Mouse (Mus musculus): ENCODE results near the gene Homer3.

Homer3 gene

DNA sequence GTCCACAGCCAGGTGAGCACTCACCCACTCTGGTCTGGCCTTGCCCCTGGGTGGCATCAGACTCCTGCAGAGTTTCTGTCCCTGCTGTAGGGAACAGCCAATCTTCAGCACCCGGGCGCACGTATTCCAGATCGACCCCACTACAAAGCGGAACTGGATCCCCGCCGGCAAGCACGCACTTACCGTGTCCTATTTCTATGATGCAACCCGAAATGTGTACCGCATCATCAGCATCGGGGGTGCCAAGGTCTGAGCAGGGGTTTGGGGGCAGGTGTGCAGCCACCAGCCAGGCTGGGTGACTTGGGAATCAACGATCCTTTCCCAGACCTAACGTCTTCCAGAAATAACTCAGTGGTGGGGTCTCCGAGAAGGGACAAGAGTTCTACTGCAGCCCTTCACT is 2.7 kb downstream of the Homer3 start:
- no peak for DNase-seq

DNA sequence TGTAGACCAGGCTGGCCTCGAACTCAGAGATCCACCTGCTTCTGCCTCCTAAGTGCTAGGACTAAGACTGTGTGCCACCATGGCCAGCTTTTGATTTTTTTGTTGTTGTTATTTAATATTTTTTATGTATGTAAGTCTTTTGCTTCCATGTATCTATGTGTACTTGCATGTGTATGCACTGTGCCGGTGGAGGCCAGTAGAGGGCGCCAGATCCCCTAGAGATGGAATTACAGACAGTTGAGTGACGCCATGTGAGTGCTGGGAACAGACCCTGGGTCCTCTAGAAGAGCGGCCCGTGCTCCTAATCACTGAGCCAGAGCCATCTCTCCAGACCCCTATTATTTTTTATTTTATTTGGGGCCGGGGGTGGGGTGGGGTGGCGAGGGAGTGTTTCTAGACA is 4.1 kb downstream of the Homer3 start:
- peak; percentile 64 for DNase-seq

DNA sequence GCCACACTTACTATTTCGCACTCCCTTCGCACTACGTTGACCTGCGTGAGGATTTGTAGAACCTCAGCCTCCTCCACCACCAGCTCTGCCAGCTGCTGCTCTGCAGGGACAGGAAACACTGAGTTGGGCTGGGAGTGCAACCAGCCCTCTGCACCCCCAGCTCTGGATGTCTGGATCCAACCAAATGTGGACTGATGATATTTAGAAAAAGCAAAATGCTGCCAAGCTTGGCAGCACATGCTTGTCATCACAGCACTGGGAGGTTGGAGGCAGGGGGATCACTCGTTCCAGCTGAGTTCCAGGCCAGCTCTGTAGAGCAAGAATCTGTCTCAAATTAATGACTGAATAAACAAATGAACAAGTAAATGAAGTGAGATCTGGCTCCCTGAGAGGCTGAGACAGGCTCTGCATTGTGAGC is 11.4 kb downstream of the Homer3 start:
- no peak for DNase-seq

DNA sequence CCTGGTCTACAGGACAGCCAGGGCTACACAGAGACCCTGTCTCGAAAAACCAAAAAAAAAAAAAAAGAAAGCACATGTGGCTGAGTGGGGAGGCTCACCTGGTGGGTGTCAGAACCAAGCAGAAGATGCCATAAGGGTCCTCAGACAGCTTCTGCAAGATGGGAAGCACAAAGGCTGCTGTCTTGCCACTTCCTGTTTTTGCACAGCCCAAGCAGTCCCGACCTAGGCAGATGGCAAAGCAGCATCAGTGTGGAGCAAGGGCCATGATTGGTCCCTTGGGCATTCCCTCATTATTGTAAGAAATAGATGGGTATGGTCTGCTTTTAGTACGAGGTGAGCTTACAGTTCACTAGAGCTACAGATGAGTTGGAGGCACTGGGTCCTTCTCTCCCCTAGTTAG is 18.3 kb downstream of the Homer3 start:
- no peak for DNase-seq

DNA sequence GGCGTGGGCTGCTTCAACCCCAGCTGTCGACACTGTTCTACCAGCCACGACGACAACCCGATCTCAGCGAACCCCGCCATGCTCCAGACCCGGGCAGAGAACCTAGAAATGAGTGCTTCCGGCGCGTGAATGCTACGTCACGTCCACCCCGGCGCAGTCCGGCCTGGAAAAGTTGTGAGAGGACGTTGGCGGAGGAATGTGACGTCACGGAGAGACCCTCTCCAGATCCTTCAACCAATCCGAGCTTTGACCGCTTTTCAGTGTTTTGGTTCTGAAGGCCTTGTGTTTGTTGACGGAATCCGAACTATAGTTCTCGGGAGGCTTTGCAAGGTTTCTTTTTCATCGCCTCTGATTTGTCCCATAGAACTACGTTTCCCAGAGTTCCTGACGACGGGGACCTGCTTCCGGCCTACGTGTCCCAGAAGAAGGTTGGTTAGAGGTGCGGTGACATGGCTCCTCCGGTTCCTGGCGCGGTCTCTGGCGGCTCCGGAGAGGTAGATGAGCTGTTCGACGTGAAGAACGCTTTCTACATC is 19.8 kb downstream of the Homer3 start, which contains the start of the genes Ddx49 and Cope:
Ddx49 (minus strand) TSS at position 132 of the 533 bp plus-strand sequence.
Cope (plus strand) TSS at position 161 of the 533 bp plus-strand sequence.
- DNase-seq: peak; percentile 94

DNA sequence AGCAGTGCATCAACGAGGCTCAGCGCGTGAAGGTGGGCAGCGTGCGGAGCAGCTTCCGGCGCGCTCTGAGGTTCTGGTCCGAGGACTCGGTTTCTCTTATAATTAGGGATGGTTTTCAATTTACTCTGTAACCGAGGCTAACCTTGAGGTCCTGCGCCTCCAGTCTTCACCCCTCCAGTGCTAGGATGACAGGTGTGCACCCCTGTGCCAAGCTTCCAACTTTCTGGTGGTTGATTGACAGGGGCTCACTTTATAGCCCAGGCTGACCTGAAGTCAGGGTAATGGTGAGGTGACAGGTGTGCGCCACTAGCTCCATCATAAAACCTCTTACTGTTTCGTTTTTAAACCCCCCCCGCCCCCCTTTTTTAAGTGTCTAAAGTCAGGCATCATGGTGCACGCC is 20.3 kb downstream of the Homer3 start:
- DNase-seq: no peak

DNA sequence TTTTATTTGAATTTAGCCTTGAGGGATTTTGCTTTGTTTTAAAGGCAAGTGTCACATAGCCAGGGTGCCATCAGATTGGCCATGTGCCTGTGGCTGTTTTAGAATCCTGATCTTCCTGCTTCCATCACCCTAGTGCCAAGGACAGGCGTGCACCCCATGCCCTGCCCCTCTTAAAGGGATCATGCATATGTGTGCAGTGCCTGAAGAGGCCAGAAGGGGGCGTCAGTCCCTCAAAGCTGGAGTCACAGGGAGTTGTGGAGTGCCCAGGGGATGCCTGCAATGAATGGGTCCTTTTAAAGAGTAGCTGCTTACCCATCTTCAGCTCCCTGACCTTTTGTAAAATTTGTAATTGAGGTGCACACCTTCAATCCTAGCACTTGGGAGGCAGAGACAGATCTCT is 26.7 kb downstream of the Homer3 start:
- peak; percentile 58 for DNase-seq

DNA sequence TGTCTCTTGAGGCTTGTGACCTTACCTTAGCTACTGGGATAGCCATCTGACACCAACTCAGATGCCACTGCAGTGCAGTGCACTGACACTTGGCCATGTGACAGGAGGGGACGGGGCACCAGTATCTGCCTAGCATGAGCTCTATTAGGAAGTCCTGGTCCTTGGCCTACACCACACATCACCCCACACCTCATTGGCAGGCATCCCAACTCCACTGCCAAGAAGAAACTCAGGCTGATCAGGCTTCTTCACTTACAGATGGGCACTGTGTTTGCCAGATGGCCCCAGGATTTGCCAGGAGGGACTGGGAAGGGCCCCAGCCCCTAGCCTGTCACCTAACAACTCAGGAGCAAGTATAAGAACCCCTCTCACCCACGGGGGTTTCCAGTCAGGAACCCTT is 30.8 kb downstream of the Homer3 start:
- no peak for DNase-seq

DNA sequence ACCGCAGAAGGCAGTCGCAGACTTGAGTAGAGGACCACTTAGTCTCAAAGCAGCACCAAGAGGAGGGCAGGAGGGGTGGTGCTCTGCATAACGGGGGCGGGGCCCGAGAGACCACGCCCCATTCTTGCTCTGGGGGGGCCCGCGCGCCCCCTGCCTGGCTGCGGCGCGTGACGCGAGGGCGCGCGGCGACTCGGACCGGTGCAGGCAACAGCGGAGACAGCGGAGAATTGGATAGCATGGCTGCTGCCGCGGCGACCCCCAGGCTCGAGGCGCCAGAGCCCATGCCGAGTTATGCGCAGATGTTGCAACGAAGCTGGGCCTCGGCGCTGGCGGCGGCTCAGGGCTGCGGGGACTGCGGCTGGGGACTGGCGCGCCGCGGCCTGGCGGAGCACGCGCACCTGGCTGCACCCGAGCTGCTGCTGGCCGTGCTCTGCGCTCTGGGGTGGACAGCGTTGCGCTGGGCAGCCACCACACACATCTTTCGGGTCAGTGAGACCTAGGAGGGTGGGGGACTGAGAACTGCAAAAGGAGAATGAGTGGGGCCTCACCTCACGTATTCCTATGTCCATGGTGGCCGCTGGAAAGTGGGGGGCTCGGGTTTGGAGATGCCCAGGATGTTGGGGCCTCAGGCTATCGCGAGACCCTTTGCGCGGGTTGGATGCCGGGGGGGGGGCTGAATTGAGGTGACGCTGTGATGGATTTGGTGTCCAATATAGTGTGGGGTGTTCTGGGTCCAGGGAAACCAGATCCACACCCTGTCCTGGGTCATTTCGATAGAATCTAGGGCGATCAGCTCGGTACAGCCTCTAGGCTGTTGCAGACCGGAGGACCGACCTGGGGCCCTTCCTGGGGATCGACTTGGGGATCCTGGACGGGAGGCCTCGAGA is 33.2 kb downstream of the Homer3 start, which contains the start of gene Cers1:
Cers1 (plus strand) TSS at position 152 of the 887 bp plus-strand sequence.
- peak; percentile 81 for DNase-seq

DNA sequence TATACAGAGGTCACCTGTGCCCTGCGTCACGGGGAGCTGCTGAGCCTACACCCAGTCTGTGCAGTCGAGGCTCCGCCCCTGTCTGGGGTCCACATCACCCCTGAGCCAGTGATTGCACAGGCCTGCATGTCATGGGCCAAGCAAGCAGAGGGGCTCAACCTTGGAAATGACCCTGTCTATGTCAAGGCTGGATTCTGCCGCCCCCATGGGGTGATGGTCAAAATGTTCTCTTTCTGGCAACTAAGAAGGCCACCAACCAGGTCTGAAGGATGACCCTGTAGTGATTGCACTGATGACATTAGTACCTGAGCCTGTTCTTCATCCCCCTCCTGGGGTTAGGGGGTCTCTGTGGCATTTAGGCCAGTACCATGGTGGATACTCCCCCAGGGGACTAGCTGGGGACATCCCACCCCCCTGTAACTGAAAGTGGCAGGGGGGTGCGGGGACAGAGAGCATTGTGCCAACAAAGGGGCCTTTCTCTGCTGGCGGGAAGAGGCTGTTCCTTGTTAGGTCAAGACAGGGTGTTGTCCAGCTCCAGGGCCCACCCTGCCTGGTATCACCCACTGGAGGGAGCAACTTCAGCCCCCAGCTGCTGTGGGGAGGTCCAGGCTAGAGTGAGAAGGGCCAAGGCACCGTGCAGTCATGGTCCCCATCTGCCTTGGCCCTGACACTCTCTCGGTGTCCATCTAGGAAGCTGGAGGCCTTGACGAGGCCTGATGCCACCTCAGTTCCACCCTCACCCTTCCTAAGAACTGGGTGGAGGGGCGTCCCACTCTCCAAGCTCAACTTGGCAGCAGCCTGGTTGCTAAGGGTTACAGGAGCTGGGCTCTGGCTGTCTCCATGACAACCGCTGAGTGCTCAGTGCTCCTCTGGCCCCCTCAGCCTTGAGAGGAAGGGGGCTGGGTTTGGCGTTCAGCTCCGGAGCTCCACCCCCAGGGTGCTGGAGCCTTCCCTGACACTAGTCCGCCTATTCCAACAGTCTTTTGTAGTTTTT is 34.2 kb downstream of the Homer3 start:
- no peak for DNase-seq

DNA sequence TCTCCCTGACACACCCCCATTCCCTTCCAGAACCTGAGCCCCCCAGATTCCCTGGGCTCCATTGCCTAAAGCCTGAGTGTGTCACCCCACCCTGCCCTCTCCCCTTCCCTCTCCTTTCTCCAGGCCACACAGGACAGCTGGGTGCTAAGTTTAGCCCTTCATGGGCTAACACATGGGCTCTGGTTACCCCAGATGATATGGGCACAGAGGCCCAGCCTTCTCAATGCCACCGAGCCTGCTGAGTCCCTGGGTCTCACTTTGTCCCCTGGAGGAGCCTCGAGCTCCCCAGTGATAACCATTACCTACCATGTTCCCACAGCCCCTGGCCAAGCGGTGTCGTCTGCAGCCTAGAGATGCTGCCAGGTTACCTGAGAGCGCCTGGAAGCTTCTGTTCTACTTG is 35.2 kb downstream of the Homer3 start:
- no peak for DNase-seq

DNA sequence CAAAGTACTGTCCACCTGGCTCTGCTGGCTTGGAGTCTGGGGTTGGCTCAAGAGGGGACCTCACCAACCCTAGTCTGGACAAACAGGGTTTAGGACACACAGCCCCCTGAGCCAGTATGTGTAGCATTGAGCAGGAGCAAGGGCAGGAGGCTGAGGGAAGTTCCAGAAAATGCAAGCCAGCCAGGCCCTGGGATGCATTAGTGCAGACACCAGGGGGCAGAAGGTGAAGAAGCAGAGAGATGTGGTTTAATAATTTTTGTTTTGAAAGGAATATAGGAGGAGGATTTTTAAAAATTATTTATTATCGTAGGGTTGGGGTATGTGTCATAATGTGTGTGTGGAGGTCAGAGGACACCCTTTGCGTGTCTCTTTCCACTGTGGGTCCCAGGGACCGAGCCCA is 41.1 kb downstream of the Homer3 start:
- DNase-seq: no peak

DNA sequence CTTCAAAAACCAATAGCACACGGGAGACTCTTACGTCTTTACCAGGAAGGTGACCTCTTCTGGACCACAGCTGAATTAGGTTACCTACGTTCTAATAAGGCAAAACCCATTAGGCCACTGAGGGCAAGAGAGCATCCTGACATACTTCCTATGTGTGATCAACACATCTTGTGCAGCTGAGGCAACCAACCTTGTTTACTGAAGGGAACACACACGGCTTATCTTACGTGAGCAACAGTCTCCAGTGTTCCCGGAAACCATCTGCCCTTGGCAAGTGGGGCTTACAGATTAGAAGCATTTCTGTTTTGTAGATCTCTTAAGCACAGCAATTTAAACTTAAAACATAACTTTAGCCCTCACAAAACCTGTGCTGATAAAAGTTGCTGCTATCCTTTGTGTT is 44.9 kb downstream of the Homer3 start:
- DNase-seq: no peak

DNA sequence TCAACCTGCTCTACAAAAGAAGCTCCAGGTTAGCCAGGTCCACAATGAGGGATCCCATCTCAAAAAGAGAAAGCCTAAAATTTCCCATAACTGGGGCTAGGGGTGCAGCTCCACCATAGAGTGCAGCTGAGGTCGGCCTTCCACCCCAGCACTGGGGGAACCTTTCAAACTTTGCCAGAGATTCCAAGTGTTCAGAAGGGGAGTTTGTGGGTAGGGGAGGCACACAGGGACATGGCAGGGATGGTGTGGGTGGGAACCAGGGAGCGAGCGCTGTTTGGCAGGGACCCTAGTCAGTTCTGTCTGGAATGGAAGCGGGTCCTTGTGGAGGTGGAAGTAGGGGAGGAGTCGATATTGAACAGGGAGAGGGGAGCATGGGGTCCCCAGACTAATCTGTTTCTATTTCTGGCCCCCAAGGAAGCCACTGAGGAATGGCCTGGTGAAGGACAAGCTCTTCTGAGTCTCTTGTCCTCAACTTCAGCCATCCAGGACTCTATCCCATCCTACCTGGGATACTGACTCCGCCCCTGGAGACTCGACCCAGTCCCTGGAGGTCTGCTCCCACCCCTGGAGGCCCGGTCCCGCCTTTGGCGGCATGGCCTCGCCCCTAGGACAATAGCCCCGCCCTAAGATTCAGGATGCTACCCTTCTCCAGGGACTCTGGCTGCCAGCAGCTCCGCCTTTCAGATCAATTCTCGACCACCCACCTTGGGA is 46.7 kb downstream of the Homer3 start, which contains the start of gene Gdf1:
Gdf1 (plus strand) TSS at position 694 of the 711 bp plus-strand sequence.
- no peak for DNase-seq

DNA sequence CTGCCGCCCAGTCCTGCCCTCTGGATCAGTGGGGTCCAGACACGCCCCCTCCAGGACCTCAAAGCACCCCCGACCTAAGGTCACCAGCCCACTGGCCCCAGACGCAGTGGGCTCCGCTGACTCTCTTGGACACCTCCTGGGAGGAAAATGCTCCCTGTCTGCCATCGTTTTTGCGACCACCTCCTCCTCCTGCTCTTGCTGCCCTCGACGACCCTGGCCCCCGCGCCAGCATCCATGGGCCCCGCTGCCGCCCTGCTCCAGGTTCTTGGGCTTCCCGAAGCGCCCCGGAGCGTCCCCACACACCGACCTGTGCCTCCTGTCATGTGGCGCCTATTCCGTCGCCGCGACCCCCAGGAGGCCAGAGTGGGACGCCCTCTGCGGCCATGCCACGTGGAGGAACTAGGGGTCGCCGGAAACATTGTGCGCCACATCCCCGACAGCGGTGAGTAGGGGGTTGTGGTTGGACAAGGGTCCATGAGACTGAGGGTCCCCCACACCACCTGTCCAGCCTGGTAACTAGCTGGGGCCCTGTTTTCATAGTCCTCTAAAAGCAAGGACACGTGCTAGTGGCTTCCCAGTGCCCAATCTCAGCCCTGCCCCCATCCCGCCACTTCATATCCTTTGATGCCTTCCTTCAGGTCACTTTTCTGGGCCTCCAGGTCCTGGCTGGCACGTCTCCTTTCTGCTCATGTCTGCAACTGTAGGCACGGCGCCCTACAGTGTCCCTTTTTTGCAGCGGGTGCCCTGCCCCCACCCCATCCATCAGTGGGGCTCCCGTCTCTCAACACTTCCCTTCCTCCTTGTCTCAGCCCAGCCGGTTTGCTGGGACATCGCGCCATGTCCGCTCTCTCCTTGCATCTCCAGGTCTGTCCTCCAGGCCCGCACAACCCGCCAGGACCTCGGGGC is 47.5 kb downstream of the Homer3 start:
- no peak for DNase-seq

DNA sequence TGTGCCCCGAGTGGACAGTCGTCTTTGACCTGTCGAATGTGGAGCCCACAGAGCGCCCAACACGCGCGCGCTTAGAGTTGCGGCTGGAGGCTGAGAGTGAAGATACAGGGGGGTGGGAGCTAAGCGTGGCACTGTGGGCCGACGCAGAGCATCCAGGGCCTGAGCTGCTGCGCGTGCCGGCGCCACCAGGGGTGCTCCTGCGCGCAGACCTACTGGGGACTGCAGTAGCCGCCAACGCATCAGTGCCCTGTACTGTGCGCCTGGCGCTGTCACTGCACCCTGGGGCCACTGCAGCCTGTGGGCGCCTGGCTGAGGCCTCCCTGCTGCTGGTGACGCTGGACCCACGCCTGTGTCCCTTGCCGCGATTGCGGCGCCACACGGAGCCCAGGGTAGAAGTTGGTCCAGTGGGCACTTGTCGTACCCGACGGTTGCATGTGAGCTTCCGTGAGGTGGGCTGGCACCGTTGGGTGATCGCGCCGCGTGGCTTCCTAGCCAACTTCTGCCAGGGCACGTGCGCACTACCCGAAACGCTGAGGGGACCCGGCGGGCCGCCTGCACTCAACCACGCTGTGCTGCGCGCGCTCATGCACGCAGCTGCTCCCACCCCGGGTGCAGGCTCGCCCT is 48.2 kb downstream of the Homer3 start:
- DNase-seq: peak; percentile 49

DNA sequence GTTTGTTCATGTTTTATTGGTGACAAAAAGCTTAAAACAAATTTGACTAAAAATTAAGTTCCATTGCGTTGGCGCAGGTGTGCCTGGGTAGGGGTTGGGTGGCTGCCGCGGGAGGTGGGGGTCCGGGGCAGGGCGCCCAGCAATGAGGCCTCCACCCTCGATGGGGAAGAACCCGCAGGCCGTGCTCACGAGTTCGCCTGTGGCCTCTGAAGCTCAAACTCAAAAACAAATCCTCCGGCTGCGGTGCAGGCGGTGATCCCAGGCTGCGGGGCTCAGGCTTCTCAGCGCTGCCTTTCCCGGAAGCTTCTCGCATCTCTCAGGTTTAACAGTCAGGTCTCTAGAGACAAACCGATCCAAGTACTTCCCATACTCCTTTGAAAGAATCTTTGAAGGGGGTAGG is 48.9 kb downstream of the Homer3 start:
- no peak for DNase-seq

DNA sequence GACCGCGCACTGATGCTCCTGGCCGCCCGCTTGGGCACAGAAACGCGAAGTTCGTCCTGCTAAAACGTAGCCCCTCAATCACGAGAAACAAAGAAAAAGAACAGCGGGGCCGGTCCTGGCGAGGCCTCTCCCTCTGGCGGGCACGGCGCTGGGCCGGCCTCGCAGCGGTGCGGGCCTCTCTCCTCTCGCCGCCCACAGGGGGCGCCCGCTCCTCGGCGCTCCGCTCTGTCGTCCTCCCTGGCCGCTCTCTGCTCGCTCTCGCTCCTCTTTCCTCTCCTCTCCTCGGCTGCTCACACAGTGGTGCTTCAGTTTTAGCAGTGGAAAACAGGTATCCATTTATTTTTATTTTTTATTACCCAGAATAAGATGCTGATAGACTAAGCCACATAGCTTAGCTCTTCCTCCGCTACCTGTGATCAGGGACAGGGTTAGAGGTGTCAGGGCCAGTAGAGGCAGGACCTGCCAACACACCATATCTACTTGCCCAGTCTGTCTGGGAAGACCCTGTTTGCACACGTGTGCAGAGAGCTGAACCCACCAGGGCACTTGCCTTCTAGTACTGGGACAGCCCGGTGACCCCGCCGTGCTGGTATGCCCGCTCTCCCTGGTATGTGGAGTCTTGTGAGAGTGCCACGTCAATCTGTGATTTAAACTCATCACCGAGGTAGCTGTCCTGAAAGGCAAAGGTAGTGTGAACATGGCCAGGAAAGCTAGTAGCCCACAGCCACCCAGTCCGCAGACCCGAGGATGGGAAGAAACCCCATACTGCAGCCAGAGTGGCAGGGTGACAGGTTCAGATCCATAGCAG is 49.6 kb downstream of the Homer3 start:
- peak; percentile 42 for DNase-seq

DNA sequence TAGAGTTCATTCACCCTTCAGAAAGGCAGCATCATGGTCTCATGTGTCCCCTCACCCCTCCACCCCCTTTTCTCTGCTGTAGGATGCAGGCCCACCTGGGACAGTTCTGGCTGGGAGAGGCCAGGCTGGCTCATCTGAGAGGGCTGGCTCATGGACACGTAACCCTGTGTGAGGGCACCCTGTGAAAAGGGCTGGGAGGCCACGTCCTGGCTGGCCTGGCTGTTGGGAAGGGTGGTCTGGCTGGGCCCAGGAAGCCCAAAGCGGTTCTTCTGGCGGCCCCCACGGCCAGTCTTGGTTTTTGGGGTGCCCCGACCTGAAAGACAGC is 50.2 kb downstream of the Homer3 start:
- DNase-seq: no peak

DNA sequence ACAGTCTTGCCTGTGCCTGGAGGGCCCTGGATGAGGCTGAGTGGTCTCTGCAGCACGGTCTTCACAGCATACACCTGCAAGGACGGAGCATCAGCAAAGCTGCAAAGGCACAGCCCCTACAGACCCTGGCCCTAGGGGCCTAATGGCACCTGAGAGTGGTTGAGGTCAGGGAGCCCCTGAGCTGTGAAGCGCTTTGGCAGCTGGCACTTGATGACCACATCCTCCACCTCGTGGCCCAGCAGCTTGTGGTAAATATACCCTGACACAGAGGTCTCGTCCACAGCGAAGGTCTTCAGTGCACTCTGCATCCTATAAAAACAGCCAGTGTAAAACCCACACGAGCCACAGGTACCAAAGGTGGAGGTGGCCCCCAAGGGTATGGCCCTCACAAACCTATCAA is 56.3 kb downstream of the Homer3 start:
- DNase-seq: no peak
